Mouse (Mus musculus) erythroid progenitor cell, adult 5-6 weeks (primary cell): ENCODE results near the gene Arhgef33. TPM values are rescaled to one million over a fixed set of nuclear protein-coding genes. Genes with fewer than 3 reads are reported as not detected.
"Not testable (repeated sequence)": the region's sequence is repeated elsewhere in the genome, so short reads cannot be mapped to it uniquely, and the experiment has no call there.

Experiments
- ATAC-seq: replicated peaks from 2 replicates; pipeline ENCODE4 v1.8.0; 2016; ENCODE audit warnings: moderate number of reproducible peaks, mild to moderate bottlenecking, moderate TSS enrichment, inconsistent platforms; ENCODE audit not compliant: poor library complexity, low FRiP score, severe bottlenecking
- total RNA-seq, 2 experiments: library from RNA; stranded (forward) in 1 of 2; stranded (reverse) in 1 of 2; fragments of 150-400 nt in 1 of 2; fragments of 186-747, 209-891 nt in 1 of 2; gene quantifications; 2 replicates each; pipeline versions ENCODE4 v1.2.3 to v1.2.4; 2015 to 2017; ENCODE audit warnings: low replicate concordance in 2 of 2

The Arhgef33 gene
- total RNA-seq, 2 experiments from 2014 or later = not detected

GRCm38 (mm10) chr17:80326431-80326830, 19.2 kb downstream of the Arhgef33 start:
- ATAC-seq = no peak

- ATAC-seq = no peak
These were observed 25.2 kb downstream of the Arhgef33 start for GRCm38 (mm10) chr17:80332386-80332785.

- no peak for ATAC-seq
These were observed 38.1 kb downstream of the Arhgef33 start for GRCm38 (mm10) chr17:80345277-80345676.

GRCm38 (mm10) chr17:80346591-80347125, 39.5 kb downstream of the Arhgef33 start:
- no peak for ATAC-seq

- ATAC-seq = no peak
These were observed 40.0 kb downstream of the Arhgef33 start for GRCm38 (mm10) chr17:80347234-80347633.

GRCm38 (mm10) chr17:80360245-80360644, 53.0 kb downstream of the Arhgef33 start:
- no peak for ATAC-seq

GRCm38 (mm10) chr17:80367276-80367675, 60.1 kb downstream of the Arhgef33 start:
- no peak for ATAC-seq

GRCm38 (mm10) chr17:80368606-80369005, 61.4 kb downstream of the Arhgef33 start:
- ATAC-seq = no peak

GRCm38 (mm10) chr17:80372989-80373725, 66.0 kb downstream of the Arhgef33 start, which contains the start of gene Gm10190:
Gene Gm10190 (minus strand): TSS chr17:80373541.
- peak; percentile 86 for ATAC-seq

- ATAC-seq = no peak
These were observed 66.5 kb downstream of the Arhgef33 start for GRCm38 (mm10) chr17:80373726-80374096.

- ATAC-seq = not testable (repeated sequence)
These were observed 71.2 kb downstream of the Arhgef33 start for GRCm38 (mm10) chr17:80378386-80378785.

- ATAC-seq = no peak
These were observed 78.5 kb downstream of the Arhgef33 start for GRCm38 (mm10) chr17:80385671-80386070.

- ATAC-seq = no peak
These were observed 82.8 kb downstream of the Arhgef33 start for GRCm38 (mm10) chr17:80390024-80390423.

GRCm38 (mm10) chr17:80391423-80392403, 84.5 kb downstream of the Arhgef33 start:
- ATAC-seq = peak; percentile 71

- ATAC-seq = no peak
These were observed 91.0 kb downstream of the Arhgef33 start for GRCm38 (mm10) chr17:80398243-80398642.

- no peak for ATAC-seq
These were observed 104.0 kb downstream of the Arhgef33 start for GRCm38 (mm10) chr17:80411182-80411581.

GRCm38 (mm10) chr17:80418572-80419210, 111.5 kb downstream of the Arhgef33 start:
- no peak for ATAC-seq

GRCm38 (mm10) chr17:80420998-80421397, 113.8 kb downstream of the Arhgef33 start:
- ATAC-seq = no peak

- no peak for ATAC-seq
These were observed 119.0 kb downstream of the Arhgef33 start for GRCm38 (mm10) chr17:80426171-80426570.

- no peak for ATAC-seq
These were observed 119.7 kb downstream of the Arhgef33 start for GRCm38 (mm10) chr17:80426901-80427300.
